Mouse (Mus musculus) forebrain, embryonic 10.5 days (tissue): Measurements from ENCODE around the gene Sox2. TPM values are rescaled to one million over a fixed set of nuclear protein-coding genes. Genes with fewer than 3 reads are reported as not detected.

ENCODE experiments used
- DNase-seq: peaks from one replicate; pipeline ENCODE4 v3.0.0-alpha.2; 2017; ENCODE audit warnings: low spot score; ENCODE audit errors: extremely low spot score
- H3K27ac ChIP-seq: fragments of 300-500 bp; sonication (generic); 2 replicates; pipeline ENCODE4 v1.5.1; 2016; ENCODE audit warnings: mild to moderate bottlenecking
- H3K27me3 ChIP-seq: fragments of 300-500 bp; sonication (generic); 2 replicates; pipeline ENCODE4 v1.6.1; 2016; ENCODE audit warnings: mild to moderate bottlenecking; ENCODE audit not compliant: poor library complexity, severe bottlenecking
- H3K36me3 ChIP-seq: fragments of 300-500 bp; sonication (generic); replicated peaks from 2 replicates; pipeline ENCODE4 v1.6.1; 2016; ENCODE audit warnings: mild to moderate bottlenecking, moderate library complexity
- H3K4me1 ChIP-seq: fragments of 300-500 bp; sonication (generic); 2 replicates; pipeline ENCODE4 v1.6.1; 2016
- H3K4me3 ChIP-seq: fragments of 300-500 bp; sonication (generic); 2 replicates; pipeline ENCODE4 v1.5.1; 2016; ENCODE audit warnings: mild to moderate bottlenecking, moderate library complexity
- H3K9me3 ChIP-seq: fragments of 300-500 bp; sonication (generic); 2 replicates; pipeline ENCODE4 v1.6.1; 2016; ENCODE audit warnings: mild to moderate bottlenecking, moderate library complexity
- WGBS: fragments of 180-500 bp; shearing (Covaris S2); methylation state at CpG from one replicate; pipeline ENCODE4 v1.1.7; 2016; 5-methylcytosine and 5-hydroxymethylcytosine counted together
- polyA plus RNA-seq: library from polyadenylated mRNA; unstranded; fragments of >200 nt; fragmentation: Nextera tagmentation; extraction: Ambion mirVana; gene quantifications from 2 replicates; pipeline ENCODE4 v1.2.1, GENCODE M21; 2016

The Sox2 gene
- polyA plus RNA-seq, 1 experiment from 2014 or later: 29.3 TPM

GRCm38 (mm10) chr3:34664636-34665531 lies 14.7 kb downstream of the Sox2 start:
- peak overlapping the region; percentile 79 for H3K4me3 ChIP-seq
- under 1% methylated on average over 31 of the region's 31 CpGs for WGBS
- peak overlapping the region; percentile 99 for H3K27ac ChIP-seq
- DNase-seq: peak; percentile 54
- peaks cover 99% of the 10 kb centered on the region for H3K27me3 ChIP-seq
- no peaks in the 10 kb centered on the region for H3K9me3 ChIP-seq
- no peaks in the 10 kb centered on the region for H3K36me3 ChIP-seq
- peaks cover 100% of the 10 kb centered on the region for H3K4me1 ChIP-seq

GRCm38 (mm10) chr3:34665751-34666665 lies 15.8 kb downstream of the Sox2 start:
- Histone ChIP-seq H3K27ac (peak overlapping the region; percentile 99), H3K27me3 (peaks cover 99% of the 10 kb centered on the region), H3K9me3 (no peaks in the 10 kb centered on the region), H3K36me3 (no peaks in the 10 kb centered on the region), H3K4me3 (peak overlapping the region; percentile 79), H3K4me1 (peaks cover 100% of the 10 kb centered on the region)
- no peak for DNase-seq
- WGBS: 5% methylated on average over 10 of the region's 10 CpGs

GRCm38 (mm10) chr3:34667180-34667579 lies 17.0 kb downstream of the Sox2 start:
- Histone ChIP-seq H3K27ac (peak overlapping the region; percentile 99), H3K27me3 (peaks cover 97% of the 10 kb centered on the region), H3K4me3 (peak overlapping the region; percentile 79; the same call in 1 of the 2 replicates), H3K36me3 (no peaks in the 10 kb centered on the region), H3K9me3 (no peaks in the 10 kb centered on the region), H3K4me1 (peaks cover 100% of the 10 kb centered on the region)
- peak; percentile 24 for DNase-seq
- WGBS: 17% methylated on average over 2 of the region's 2 CpGs

- Histone ChIP-seq H3K27me3 (peaks cover 97% of the 10 kb centered on the region), H3K27ac (peak overlapping the region; percentile 99), H3K36me3 (peaks cover 8% of the 10 kb centered on the region), H3K4me1 (peaks cover 100% of the 10 kb centered on the region), H3K4me3 (peak overlapping the region; percentile 79), H3K9me3 (no peaks in the 10 kb centered on the region)
- DNase-seq: peak; percentile 68
- 1% methylated on average over 18 of the region's 18 CpGs for WGBS
Measured at GRCm38 (mm10) chr3:34667881-34668817, 17.9 kb downstream of the Sox2 start.

GRCm38 (mm10) chr3:34671024-34671660 lies 20.9 kb downstream of the Sox2 start:
- WGBS: 4% methylated on average over 15 of the region's 15 CpGs
- H3K36me3 ChIP-seq: peaks cover 31% of the 10 kb centered on the region
- no peaks in the 10 kb centered on the region for H3K9me3 ChIP-seq
- peaks cover 73% of the 10 kb centered on the region for H3K4me1 ChIP-seq
- peaks cover 74% of the 10 kb centered on the region for H3K27me3 ChIP-seq
- peak overlapping the region; percentile 99 for H3K27ac ChIP-seq
- peak; percentile 53 for DNase-seq
- H3K4me3 ChIP-seq: peak overlapping the region; percentile 28

GRCm38 (mm10) chr3:34678840-34679239 lies 28.6 kb downstream of the Sox2 start:
- 2% methylated on average over 7 of the region's 7 CpGs for WGBS
- no peak overlapping the region for H3K4me3 ChIP-seq
- peaks cover 33% of the 10 kb centered on the region for H3K36me3 ChIP-seq
- DNase-seq: peak; percentile 53
- H3K4me1 ChIP-seq: peaks cover 39% of the 10 kb centered on the region
- H3K9me3 ChIP-seq: no peaks in the 10 kb centered on the region
- no peaks in the 10 kb centered on the region for H3K27me3 ChIP-seq
- H3K27ac ChIP-seq: peak overlapping the region; percentile 78

GRCm38 (mm10) chr3:34679439-34679838 lies 29.2 kb downstream of the Sox2 start:
- Histone ChIP-seq H3K27ac (peak overlapping the region; percentile 78), H3K27me3 (no peaks in the 10 kb centered on the region), H3K36me3 (peaks cover 27% of the 10 kb centered on the region), H3K4me3 (no peak overlapping the region), H3K4me1 (peaks cover 35% of the 10 kb centered on the region), H3K9me3 (no peaks in the 10 kb centered on the region)
- 46% methylated on average over 2 of the region's 2 CpGs for WGBS
- no peak for DNase-seq

- H3K27me3 ChIP-seq: no peaks in the 10 kb centered on the region
- H3K9me3 ChIP-seq: no peaks in the 10 kb centered on the region
- peak; percentile 41 for DNase-seq
- H3K36me3 ChIP-seq: peaks cover 24% of the 10 kb centered on the region
- peak overlapping the region; percentile 78 for H3K27ac ChIP-seq
- H3K4me1 ChIP-seq: peaks cover 35% of the 10 kb centered on the region
- WGBS: 14% methylated on average over 3 of the region's 3 CpGs
- H3K4me3 ChIP-seq: no peak overlapping the region
Measured at GRCm38 (mm10) chr3:34679921-34680320, 29.7 kb downstream of the Sox2 start.

GRCm38 (mm10) chr3:34688072-34688471 lies 37.9 kb downstream of the Sox2 start:
- Histone ChIP-seq H3K36me3 (no peaks in the 10 kb centered on the region), H3K4me3 (no peak overlapping the region), H3K9me3 (no peaks in the 10 kb centered on the region), H3K27me3 (peaks cover 11% of the 10 kb centered on the region; the same call in 1 of the 2 replicates), H3K4me1 (peaks cover 18% of the 10 kb centered on the region), H3K27ac (no peak overlapping the region)
- no peak for DNase-seq
- WGBS: 87% methylated on average over 6 of the region's 6 CpGs

- H3K4me1 ChIP-seq: peaks cover 18% of the 10 kb centered on the region
- no peaks in the 10 kb centered on the region for H3K36me3 ChIP-seq
- peak; percentile 70 for DNase-seq
- 5% methylated on average over 20 of the region's 20 CpGs for WGBS
- peaks cover 13% of the 10 kb centered on the region; the same call in 1 of the 2 replicates for H3K27me3 ChIP-seq
- no peaks in the 10 kb centered on the region for H3K9me3 ChIP-seq
- H3K4me3 ChIP-seq: peak overlapping the region; percentile 43
- peak overlapping the region; percentile 83 for H3K27ac ChIP-seq
Measured at GRCm38 (mm10) chr3:34691703-34692393, 41.6 kb downstream of the Sox2 start.

GRCm38 (mm10) chr3:34692394-34692745 lies 42.2 kb downstream of the Sox2 start:
- Histone ChIP-seq H3K36me3 (no peaks in the 10 kb centered on the region), H3K4me1 (peaks cover 18% of the 10 kb centered on the region), H3K27ac (peak overlapping the region; percentile 83), H3K9me3 (no peaks in the 10 kb centered on the region), H3K4me3 (peak overlapping the region; percentile 43), H3K27me3 (peaks cover 13% of the 10 kb centered on the region; the same call in 1 of the 2 replicates)
- DNase-seq: no peak
- 10% methylated on average over 15 of the region's 15 CpGs for WGBS
